Mouse (Mus musculus): ENCODE measurements around the gene Rnaseh2b.

- no peak for TF ChIP-seq CTCF (IDR thresholded peaks at IDR 0.05; ENCODE audit: borderline replicate concordance, control insufficient read depth, extremely low read depth, insufficient read depth, low read length, poor library complexity)
- TF ChIP-seq POLR2A (IDR thresholded peaks at IDR 0.05; ENCODE audit: control insufficient read depth, extremely low read depth, insufficient read depth, low read length, poor library complexity) = no peak
These were observed 16.6 kb downstream of the Rnaseh2b start for GRCm38 (mm10) chr14:62309026-62309425.
